21 mouse cellular contexts compared by ENCODE assay signal in genomic region chrX:14133571-14133970, GRCm38 (mm10).
DNase-seq lines count a peak whose midpoint lies in the region; ATAC-seq and TF ChIP-seq lines count a peak whose summit lies in the region.
"Had no signal": no experiment of that assay in that cellular context is flagged by ENCODE, and none has a peak within 500 bp of the region (broad histone marks: within the 10 kb centered on the region; RNA-seq: fewer than 3 reads in every experiment).

No protein-coding gene starts in this region.

- H3K27me3 ChIP-seq in intestine, embryonic 15.5 days (replicated peaks), result no peaks in the 10 kb centered on the region
- no peaks in the 10 kb centered on the region for H3K27me3 ChIP-seq in intestine, embryonic 16.5 days (replicated peaks; ENCODE audit: control insufficient read depth, insufficient read depth, low read length)
- no peaks in the 10 kb centered on the region for H3K27me3 ChIP-seq in lung, embryonic 16.5 days (ENCODE audit: control insufficient read depth, insufficient read depth, low read depth, low read length)
- no peaks in the 10 kb centered on the region for H3K27me3 ChIP-seq in neural tube, embryonic 15.5 days (replicated peaks)
- H3K27me3 ChIP-seq: embryonic facial prominence, embryonic 15.5 days; heart, embryonic 13.5 days; hindbrain, embryonic 15.5 days had no signal

- TF ChIP-seq POLR2A in lung, adult 2 months (IDR thresholded peaks at IDR 0.05; ENCODE audit: borderline replicate concordance, extremely low read depth, low read depth, low read length), result no peak

- ATAC-seq in intestine, embryonic 15.5 days, result peak; percentile 49; the same call in 1 of the 2 replicates
- no peak for ATAC-seq in intestine, embryonic 16.5 days
- peak; percentile 81 for ATAC-seq in lung, embryonic 16.5 days (ENCODE audit: low read depth)
- no peak for ATAC-seq in neural tube, embryonic 15.5 days (ENCODE audit: low FRiP score)
- ATAC-seq: forebrain, embryonic 14.5 days had no signal

- no peak for TF ChIP-seq CTCF in lung, adult 2 months (IDR thresholded peaks at IDR 0.05; ENCODE audit: insufficient read depth, low read length)

- no peaks in the 10 kb centered on the region for H3K4me1 ChIP-seq in intestine, embryonic 15.5 days (replicated peaks)
- no peaks in the 10 kb centered on the region for H3K4me1 ChIP-seq in intestine, embryonic 16.5 days (ENCODE audit: control insufficient read depth, insufficient read depth, low read length)
- H3K4me1 ChIP-seq in lung, embryonic 16.5 days (replicated peaks; ENCODE audit: control insufficient read depth, insufficient read depth, low read length), result no peaks in the 10 kb centered on the region
- no peaks in the 10 kb centered on the region for H3K4me1 ChIP-seq in lung, adult 2 months (ENCODE audit: control insufficient read depth, insufficient read depth, low read length)
- H3K4me1 ChIP-seq in neural tube, embryonic 15.5 days, result no peaks in the 10 kb centered on the region
- H3K4me1 ChIP-seq: embryonic facial prominence, embryonic 15.5 days; forebrain, embryonic 10.5 days; heart, embryonic 13.5 days; hindbrain, embryonic 15.5 days had no signal

- H3K9me3 ChIP-seq in intestine, embryonic 15.5 days, result no peaks in the 10 kb centered on the region
- no peaks in the 10 kb centered on the region for H3K9me3 ChIP-seq in intestine, embryonic 16.5 days (ENCODE audit: control insufficient read depth, low read length)
- H3K9me3 ChIP-seq in lung, embryonic 16.5 days (ENCODE audit: control insufficient read depth, low read length), result no peaks in the 10 kb centered on the region
- H3K9me3 ChIP-seq in neural tube, embryonic 15.5 days (replicated peaks), result no peaks in the 10 kb centered on the region
- H3K9me3 ChIP-seq: embryonic facial prominence, embryonic 15.5 days; forebrain, embryonic 10.5 days; heart, embryonic 13.5 days; hindbrain, embryonic 15.5 days had no signal

- H3K27ac ChIP-seq in intestine, embryonic 15.5 days, result no peak overlapping the region
- no peak overlapping the region for H3K27ac ChIP-seq in intestine, embryonic 16.5 days (ENCODE audit: low read length)
- no peak overlapping the region for H3K27ac ChIP-seq in lung, embryonic 16.5 days (ENCODE audit: low read length)
- H3K27ac ChIP-seq in neural tube, embryonic 15.5 days (replicated peaks), result no peak overlapping the region
- H3K27ac ChIP-seq: embryonic facial prominence, embryonic 15.5 days; forebrain, embryonic 10.5 days; heart, embryonic 13.5 days; hindbrain, embryonic 15.5 days had no signal

- H3K9ac ChIP-seq in intestine, embryonic 15.5 days, result no peak overlapping the region
- no peak overlapping the region for H3K9ac ChIP-seq in intestine, embryonic 16.5 days (ENCODE audit: low read depth, low read length)
- H3K9ac ChIP-seq in lung, embryonic 16.5 days (ENCODE audit: low read length), result no peak overlapping the region
- no peak overlapping the region for H3K9ac ChIP-seq in neural tube, embryonic 15.5 days (replicated peaks)
- H3K9ac ChIP-seq: embryonic facial prominence, embryonic 15.5 days; heart, embryonic 13.5 days; hindbrain, embryonic 15.5 days had no signal

- H3K36me3 ChIP-seq in intestine, embryonic 15.5 days, result no peaks in the 10 kb centered on the region
- H3K36me3 ChIP-seq in intestine, embryonic 16.5 days (ENCODE audit: control insufficient read depth, insufficient read depth, low read length), result no peaks in the 10 kb centered on the region
- H3K36me3 ChIP-seq in lung, embryonic 16.5 days (ENCODE audit: control insufficient read depth, insufficient read depth, low read length), result no peaks in the 10 kb centered on the region
- no peaks in the 10 kb centered on the region for H3K36me3 ChIP-seq in neural tube, embryonic 15.5 days
- H3K36me3 ChIP-seq: embryonic facial prominence, embryonic 15.5 days; forebrain, embryonic 10.5 days; heart, embryonic 13.5 days; hindbrain, embryonic 15.5 days had no signal

- DNase-seq in kidney, postnatal 14 days, result peak; percentile 0
- no peak for DNase-seq in kidney, adult 9 months
- DNase-seq in lung, adult 2 months, result no peak
- peak; percentile 13 for DNase-seq in forelimb bud, embryonic 11.5 days (ENCODE audit: low read depth, low spot score)
- DNase-seq: adrenal gland, postnatal 10 days; cerebellum, adult 11 months; cerebellum, adult 8-10 months; cerebellum, postnatal 25 days; gastrocnemius, postnatal 36 days; heart, adult 11 months; heart, postnatal 36 days had no signal

- WGBS in intestine, embryonic 15.5 days, result 41% methylated on average over 2 of the region's 2 CpGs
- 46% methylated on average over 2 of the region's 2 CpGs for WGBS in intestine, embryonic 16.5 days
- WGBS in lung, embryonic 16.5 days, result 45% methylated on average over 2 of the region's 2 CpGs
- 47% methylated on average over 2 of the region's 2 CpGs for WGBS in lung, adult 2 months
- WGBS in neural tube, embryonic 15.5 days, result 82% methylated on average over 2 of the region's 2 CpGs

- no peak overlapping the region for H3K4me2 ChIP-seq in intestine, embryonic 15.5 days (replicated peaks)
- no peak overlapping the region for H3K4me2 ChIP-seq in intestine, embryonic 16.5 days (ENCODE audit: low read depth, low read length)
- no peak overlapping the region for H3K4me2 ChIP-seq in lung, embryonic 16.5 days (ENCODE audit: low read depth, low read length)
- H3K4me2 ChIP-seq in neural tube, embryonic 15.5 days, result no peak overlapping the region
- H3K4me2 ChIP-seq: embryonic facial prominence, embryonic 15.5 days; heart, embryonic 13.5 days; hindbrain, embryonic 15.5 days had no signal

- H3K4me3 ChIP-seq in intestine, embryonic 15.5 days (replicated peaks), result no peak overlapping the region
- H3K4me3 ChIP-seq in intestine, embryonic 16.5 days (ENCODE audit: low read length), result no peak overlapping the region
- H3K4me3 ChIP-seq in lung, embryonic 16.5 days (ENCODE audit: low read length), result no peak overlapping the region
- no peak overlapping the region for H3K4me3 ChIP-seq in lung, adult 2 months (replicated peaks; ENCODE audit: extremely low read depth, low read depth, low read length)
- H3K4me3 ChIP-seq in neural tube, embryonic 15.5 days (replicated peaks), result no peak overlapping the region
- H3K4me3 ChIP-seq: embryonic facial prominence, embryonic 15.5 days; erythroblast, embryonic 14.5 days; forebrain, embryonic 10.5 days; heart, embryonic 13.5 days; hindbrain, embryonic 15.5 days had no signal

Comparison
In these comparisons a context has a peak if more than half of its experiments do, and no peak if none do; other contexts are left out.
1. ATAC-seq: peak in intestine, embryonic 15.5 days (single experiment) and lung, embryonic 16.5 days (single experiment); none in intestine, embryonic 16.5 days (single experiment) and neural tube, embryonic 15.5 days (single experiment).
2. DNase-seq: peak in kidney, postnatal 14 days (single experiment) and forelimb bud, embryonic 11.5 days (single experiment); none in kidney, adult 9 months (single experiment) and lung, adult 2 months (single experiment).